Mouse (Mus musculus) midbrain, embryonic 16.5 days (tissue): ENCODE measurements at regions not wholly inside any gene's neighbourhood (a gene's known extent, or its start where the extent isn't known, plus 50 kb on each side); places are given as distances from the start of the nearest gene placed in this dataset.

ENCODE experiments used
- ATAC-seq: fragments of 200-750 bp; cut with Nextera tagmentation; 2 replicates; pipeline ENCODE4 v1.8.0; 2017; ENCODE audit warnings: moderate TSS enrichment
- H3K27ac ChIP-seq: fragments of 300-500 bp; sonication (generic); 2 replicates; pipeline ENCODE4 v1.5.1; 2014; ENCODE audit warnings: mild to moderate bottlenecking, low read length, mixed read lengths
- H3K27me3 ChIP-seq: fragments of 300-500 bp; sonication (generic); 2 replicates; pipeline ENCODE4 v1.6.1; 2014; ENCODE audit warnings: low read depth, low read length, mixed read lengths; ENCODE audit not compliant: control insufficient read depth, insufficient read depth
- H3K36me3 ChIP-seq: fragments of 300-500 bp; sonication (generic); 2 replicates; pipeline ENCODE4 v1.6.1; 2014; ENCODE audit warnings: mild to moderate bottlenecking, low read length, moderate library complexity, mixed read lengths; ENCODE audit not compliant: control insufficient read depth, insufficient read depth
- H3K4me1 ChIP-seq: fragments of 300-500 bp; sonication (generic); 2 replicates; pipeline ENCODE4 v1.6.1; 2014; ENCODE audit warnings: mild to moderate bottlenecking, low read length, mixed read lengths; ENCODE audit not compliant: control insufficient read depth, insufficient read depth
- H3K4me2 ChIP-seq: fragments of 300-500 bp; sonication (generic); 2 replicates; pipeline ENCODE4 v1.6.1; 2014; ENCODE audit warnings: mild to moderate bottlenecking, low read length, mixed read lengths
- H3K4me3 ChIP-seq: fragments of 300-500 bp; sonication (generic); 2 replicates; pipeline ENCODE4 v1.5.1; 2014; ENCODE audit warnings: low read depth, mild to moderate bottlenecking, low read length, moderate library complexity, mixed read lengths
- H3K9ac ChIP-seq: fragments of 300-500 bp; sonication (generic); 2 replicates; pipeline ENCODE4 v1.6.1; 2014; ENCODE audit warnings: low read depth, low read length, mixed read lengths
- H3K9me3 ChIP-seq: fragments of 300-500 bp; sonication (generic); replicated peaks from 2 replicates; pipeline ENCODE4 v1.6.1; 2014; ENCODE audit warnings: mild to moderate bottlenecking, low read length, mixed read lengths; ENCODE audit not compliant: control insufficient read depth, poor library complexity, severe bottlenecking
- WGBS: fragments of 180-500 bp; shearing (Covaris S2); extraction: QIAGEN DNeasy Blood & Tissue Kit; methylation state at CpG from one replicate; pipeline ENCODE4 v1.1.7; 2014; 5-methylcytosine and 5-hydroxymethylcytosine counted together

DNA sequence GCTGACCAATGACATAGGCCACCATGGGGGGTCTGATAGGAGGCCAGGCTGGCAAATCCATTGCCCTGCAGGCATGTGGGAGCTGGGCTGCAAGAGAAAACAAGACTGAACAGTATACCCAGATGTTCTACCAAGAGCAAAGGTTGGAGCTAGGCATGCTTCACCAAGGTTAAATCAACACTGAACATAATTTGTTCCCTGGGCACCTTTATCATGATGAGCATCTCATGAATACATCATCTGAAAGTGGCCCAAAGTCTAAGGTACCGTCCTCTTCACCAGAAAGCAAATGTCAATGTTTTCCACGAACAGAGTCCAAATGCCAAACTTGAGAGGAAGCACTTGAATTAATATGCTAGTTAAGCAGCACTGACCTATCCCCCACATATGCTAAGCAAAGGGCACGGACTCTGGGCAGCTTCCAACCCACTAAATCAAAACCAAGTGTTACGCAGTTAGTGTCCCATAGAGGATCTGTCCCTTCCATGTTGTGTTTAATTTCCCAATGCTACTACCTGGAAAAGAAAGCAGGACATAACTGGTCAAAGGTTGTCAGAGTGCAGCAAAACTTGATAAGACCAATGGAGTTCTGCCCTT is 190.3 kb upstream of the Onecut1 start:
- Histone ChIP-seq H3K9me3 (0 out of 2 replicates have a peak, but pooled peaks cover 4% of the 10 kb centered on the region), H3K4me3 (no peak overlapping the region), H3K36me3 (no peaks in the 10 kb centered on the region), H3K27ac (no peak overlapping the region), H3K4me1 (no peaks in the 10 kb centered on the region), H3K9ac (no peak overlapping the region), H3K27me3 (no peaks in the 10 kb centered on the region), H3K4me2 (no peak overlapping the region)
- no peak for ATAC-seq
- WGBS: 87% methylated on average over 4 of the region's 4 CpGs

DNA sequence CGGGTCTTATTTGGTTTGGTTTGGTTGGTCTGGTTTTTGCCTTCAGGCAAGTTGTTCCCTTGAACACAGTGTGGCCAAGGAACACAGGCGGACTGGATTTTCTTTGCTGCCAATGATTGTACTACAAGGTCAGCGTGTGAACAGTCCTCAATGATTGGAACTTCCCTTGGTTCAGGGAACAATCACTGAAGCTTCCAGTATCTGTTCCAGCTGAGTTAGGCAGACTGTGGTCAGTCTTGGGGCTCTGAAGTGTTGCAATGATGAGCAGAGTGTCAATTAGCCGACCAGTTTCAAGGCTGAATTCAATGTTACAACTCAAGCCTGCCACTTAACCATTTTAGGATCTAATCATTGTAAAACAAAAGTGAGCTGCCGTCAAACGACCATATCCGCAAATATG is 189.5 kb upstream of the Onecut1 start:
- H3K4me1 ChIP-seq: no peaks in the 10 kb centered on the region
- no peak overlapping the region for H3K4me2 ChIP-seq
- no peak overlapping the region for H3K9ac ChIP-seq
- H3K9me3 ChIP-seq: 0 out of 2 replicates have a peak, but pooled peaks cover 4% of the 10 kb centered on the region
- H3K27me3 ChIP-seq: no peaks in the 10 kb centered on the region
- no peaks in the 10 kb centered on the region for H3K36me3 ChIP-seq
- ATAC-seq: no peak
- no peak overlapping the region for H3K4me3 ChIP-seq
- no peak overlapping the region for H3K27ac ChIP-seq
- WGBS: 94% methylated on average over 7 of the region's 7 CpGs

DNA sequence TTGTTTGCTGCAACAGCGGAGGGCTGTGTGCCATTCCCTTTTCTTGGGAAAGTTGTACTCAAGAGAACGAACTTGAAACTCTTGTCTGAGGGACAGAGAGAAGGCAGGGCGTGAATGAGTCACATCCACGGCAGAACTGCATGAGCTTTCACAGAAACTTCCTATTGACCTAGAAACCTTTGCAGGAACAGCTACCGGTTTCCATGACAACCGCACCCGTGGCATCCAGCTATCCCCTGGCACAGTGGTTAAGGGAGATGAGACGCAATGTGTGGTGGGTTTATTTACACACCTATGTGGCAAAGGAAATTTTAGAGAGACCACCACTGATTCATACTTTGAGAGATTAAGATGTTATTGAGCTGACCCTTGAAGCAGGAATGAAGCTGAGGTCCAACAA is 163.5 kb upstream of the Onecut1 start:
- no peak overlapping the region for H3K4me3 ChIP-seq
- H3K4me1 ChIP-seq: no peaks in the 10 kb centered on the region
- no peaks in the 10 kb centered on the region for H3K9me3 ChIP-seq
- ATAC-seq: no peak
- no peaks in the 10 kb centered on the region for H3K27me3 ChIP-seq
- 55% methylated on average over 8 of the region's 8 CpGs for WGBS
- no peak overlapping the region for H3K27ac ChIP-seq
- H3K4me2 ChIP-seq: no peak overlapping the region
- H3K9ac ChIP-seq: no peak overlapping the region
- H3K36me3 ChIP-seq: no peaks in the 10 kb centered on the region

DNA sequence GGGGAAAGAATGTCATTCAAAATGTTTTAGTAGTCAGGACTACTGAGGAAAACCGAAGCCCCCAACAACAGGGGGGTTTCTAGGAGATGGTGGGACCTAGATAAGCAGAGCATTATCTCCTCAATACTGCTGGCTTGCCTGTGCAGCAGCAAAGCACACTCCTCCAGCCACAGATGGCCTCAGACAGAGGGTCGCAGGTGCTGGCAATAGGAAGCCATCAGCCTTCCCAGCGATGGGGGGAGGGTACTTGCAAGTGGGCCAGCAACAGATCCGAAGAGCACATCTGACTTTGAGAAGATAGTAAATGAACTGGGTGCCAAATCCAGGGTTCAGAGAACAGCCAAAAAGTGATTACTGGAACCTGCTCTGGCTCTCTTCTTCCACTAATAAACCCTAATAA is 156.0 kb upstream of the Onecut1 start:
- ATAC-seq: no peak
- H3K4me3 ChIP-seq: no peak overlapping the region
- 43% methylated on average over 4 of the region's 4 CpGs for WGBS
- no peaks in the 10 kb centered on the region for H3K9me3 ChIP-seq
- H3K36me3 ChIP-seq: no peaks in the 10 kb centered on the region
- H3K4me1 ChIP-seq: peaks cover 7% of the 10 kb centered on the region; the same call in 1 of the 2 replicates
- H3K4me2 ChIP-seq: no peak overlapping the region
- H3K27ac ChIP-seq: no peak overlapping the region
- no peak overlapping the region for H3K9ac ChIP-seq
- H3K27me3 ChIP-seq: no peaks in the 10 kb centered on the region

DNA sequence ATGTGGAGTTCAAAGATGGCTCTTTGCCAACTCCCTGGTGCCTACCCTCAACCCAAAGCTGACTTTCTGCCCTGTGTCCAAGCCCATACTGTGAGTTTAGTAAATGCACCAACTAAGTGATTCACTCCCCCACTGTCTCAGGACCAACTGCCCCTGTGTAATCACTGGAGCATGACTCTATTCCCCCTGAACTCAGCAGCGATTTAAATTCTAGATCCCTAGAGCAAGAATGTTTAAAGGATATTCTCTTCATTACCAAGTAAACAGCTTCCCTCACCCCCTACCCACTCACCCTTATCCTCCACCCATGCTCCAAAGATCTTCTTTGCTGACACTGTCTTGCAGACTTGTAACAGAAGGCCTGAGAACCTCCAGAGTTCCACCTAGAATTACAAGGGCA is 154.1 kb upstream of the Onecut1 start:
- Histone ChIP-seq H3K27me3 (no peaks in the 10 kb centered on the region), H3K4me3 (no peak overlapping the region), H3K9me3 (no peaks in the 10 kb centered on the region), H3K4me2 (no peak overlapping the region), H3K36me3 (no peaks in the 10 kb centered on the region), H3K4me1 (peaks cover 7% of the 10 kb centered on the region; the same call in 1 of the 2 replicates), H3K9ac (no peak overlapping the region), H3K27ac (no peak overlapping the region)
- WGBS: 19% methylated on average over 1 of the region's 1 CpGs
- no peak for ATAC-seq

DNA sequence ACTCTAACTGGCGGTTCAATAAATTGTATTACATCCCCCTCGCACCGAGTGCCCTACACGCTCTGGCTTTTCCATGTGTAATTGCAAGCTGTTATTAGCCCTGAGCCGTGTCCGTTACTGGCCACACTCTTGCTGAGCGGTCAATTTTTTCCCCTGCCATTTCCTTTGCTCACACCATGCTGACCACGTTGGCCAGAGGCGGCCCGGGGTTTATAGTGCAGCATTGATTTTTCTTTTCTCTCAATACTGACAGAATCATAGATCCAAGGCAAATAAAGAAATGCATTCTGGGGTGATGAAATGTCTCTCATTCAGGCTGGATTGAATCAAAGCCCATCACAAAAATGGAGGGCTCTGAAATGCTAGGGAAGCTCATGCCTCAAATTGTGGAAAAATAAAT is 150.0 kb upstream of the Onecut1 start:
- H3K9ac ChIP-seq: no peak overlapping the region
- H3K27me3 ChIP-seq: no peaks in the 10 kb centered on the region
- ATAC-seq: 0 out of 2 replicates have a peak, but pooled peaks have one; percentile 48
- H3K36me3 ChIP-seq: no peaks in the 10 kb centered on the region
- no peak overlapping the region for H3K27ac ChIP-seq
- no peaks in the 10 kb centered on the region for H3K9me3 ChIP-seq
- peaks cover under 1% of the 10 kb centered on the region; the same call in 1 of the 2 replicates for H3K4me1 ChIP-seq
- H3K4me3 ChIP-seq: no peak overlapping the region
- no peak overlapping the region for H3K4me2 ChIP-seq
- WGBS: 88% methylated on average over 10 of the region's 10 CpGs

DNA sequence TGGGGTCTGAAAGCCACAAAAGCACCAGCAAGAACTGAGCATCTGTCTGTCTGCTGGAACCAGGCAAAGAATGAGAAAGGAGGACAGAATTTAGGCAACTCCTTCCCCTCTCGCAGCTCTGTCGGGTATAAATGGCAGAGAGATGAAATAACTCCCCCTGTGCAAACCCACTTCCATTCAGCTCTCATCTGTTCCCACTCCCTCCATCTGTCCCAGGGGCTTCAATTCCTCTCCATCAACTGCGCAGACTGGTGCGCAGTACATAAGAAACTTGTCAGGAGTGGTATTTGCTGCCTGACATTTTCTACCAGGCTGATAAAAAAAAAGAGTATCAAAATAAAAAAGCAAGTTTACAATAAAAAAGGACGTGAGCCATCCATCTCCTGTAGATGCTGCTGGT is 129.3 kb upstream of the Onecut1 start:
- H3K36me3 ChIP-seq: no peaks in the 10 kb centered on the region
- WGBS: 90% methylated on average over 5 of the region's 5 CpGs

DNA sequence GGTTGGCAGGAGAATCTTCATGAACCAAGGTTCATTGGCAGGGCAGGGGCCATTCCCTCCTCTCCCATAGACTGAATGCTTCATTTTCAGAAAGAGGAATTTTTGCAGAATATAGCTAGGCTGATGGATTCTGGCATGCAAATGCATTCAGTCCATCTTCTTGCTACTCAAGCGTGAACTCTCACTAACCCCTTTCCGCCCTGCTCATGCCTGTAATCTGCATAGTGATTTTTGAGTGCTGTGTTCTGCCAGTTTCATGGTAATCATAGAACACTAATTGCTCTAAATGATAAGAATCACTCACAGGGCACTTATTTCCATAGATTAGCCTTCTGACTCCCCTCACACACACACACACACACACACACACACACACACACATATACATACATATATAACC is 119.8 kb upstream of the Onecut1 start:
- Histone ChIP-seq H3K9ac (no peak overlapping the region), H3K27me3 (no peaks in the 10 kb centered on the region), H3K4me3 (no peak overlapping the region), H3K9me3 (no peaks in the 10 kb centered on the region), H3K36me3 (no peaks in the 10 kb centered on the region), H3K4me2 (no peak overlapping the region), H3K4me1 (no peaks in the 10 kb centered on the region), H3K27ac (no peak overlapping the region)
- no peak for ATAC-seq
- WGBS: 76% methylated on average over 2 of the region's 2 CpGs

More for the DNA sequence above, 129.3 kb upstream of the Onecut1 start:
- H3K9ac ChIP-seq: no peak overlapping the region
- H3K27ac ChIP-seq: no peak overlapping the region
- ATAC-seq: no peak
- no peaks in the 10 kb centered on the region for H3K4me1 ChIP-seq
- no peaks in the 10 kb centered on the region for H3K9me3 ChIP-seq
- no peak overlapping the region for H3K4me2 ChIP-seq
- no peak overlapping the region for H3K4me3 ChIP-seq
- H3K27me3 ChIP-seq: no peaks in the 10 kb centered on the region

DNA sequence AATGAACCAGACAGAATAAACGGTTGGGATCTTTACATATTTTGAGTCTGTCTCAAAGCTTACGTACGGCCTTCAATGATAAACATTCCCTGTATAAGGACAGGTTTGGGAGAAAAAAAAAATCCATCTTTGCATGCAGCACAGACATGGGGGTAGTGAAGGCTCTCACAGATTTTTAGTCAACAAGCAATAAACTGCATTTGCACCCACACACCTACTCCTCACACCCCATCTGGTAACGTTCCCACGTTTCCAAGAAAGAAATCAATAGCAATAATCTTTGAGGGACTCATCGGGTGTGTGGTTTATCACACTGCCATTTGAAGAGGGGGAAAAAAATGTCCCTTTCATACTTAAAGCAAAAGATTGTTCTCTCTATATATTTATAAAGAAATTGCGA is 113.8 kb upstream of the Onecut1 start:
- Histone ChIP-seq H3K27ac (no peak overlapping the region), H3K4me1 (no peaks in the 10 kb centered on the region), H3K27me3 (no peaks in the 10 kb centered on the region), H3K9ac (no peak overlapping the region), H3K4me2 (no peak overlapping the region), H3K9me3 (no peaks in the 10 kb centered on the region), H3K36me3 (no peaks in the 10 kb centered on the region), H3K4me3 (no peak overlapping the region)
- 69% methylated on average over 7 of the region's 7 CpGs for WGBS
- no peak for ATAC-seq
